Mouse (Mus musculus) neural tube, embryonic 13.5 days (tissue): ENCODE data around the gene Slc35g1. TPM values are rescaled to one million over a fixed set of nuclear protein-coding genes. Genes with fewer than 3 reads are reported as not detected.
A peak's percentile ranks its signal among the peaks of the same experiment; 100 is the strongest.

ENCODE experiments used
- ATAC-seq: fragments of 200-750 bp; cut with Nextera tagmentation; 2 replicates; pipeline ENCODE4 v1.8.0; 2017; ENCODE audit warnings: low read depth, mild to moderate bottlenecking, moderate TSS enrichment, moderate library complexity
- H3K27ac ChIP-seq: fragments of 300-500 bp; sonication (generic); replicated peaks from 2 replicates; pipeline ENCODE4 v1.5.1; 2015; ENCODE audit warnings: moderate library complexity, mild to moderate bottlenecking, inconsistent platforms
- H3K27me3 ChIP-seq: fragments of 300-500 bp; sonication (generic); 2 replicates; pipeline ENCODE4 v1.6.1; 2015; ENCODE audit warnings: mild to moderate bottlenecking, inconsistent platforms
- H3K36me3 ChIP-seq: fragments of 300-500 bp; sonication (generic); 2 replicates; pipeline ENCODE4 v1.6.1; 2015; ENCODE audit warnings: mild to moderate bottlenecking, inconsistent platforms
- H3K4me1 ChIP-seq: fragments of 300-500 bp; sonication (generic); replicated peaks from 2 replicates; pipeline ENCODE4 v1.6.1; 2015; ENCODE audit warnings: inconsistent platforms
- H3K4me2 ChIP-seq: fragments of 300-500 bp; sonication (generic); 2 replicates; pipeline ENCODE4 v1.6.1; 2015; ENCODE audit warnings: inconsistent platforms, mild to moderate bottlenecking, moderate library complexity
- H3K4me3 ChIP-seq: fragments of 300-500 bp; sonication (generic); 2 replicates; pipeline ENCODE4 v1.5.1; 2015; ENCODE audit warnings: mild to moderate bottlenecking, inconsistent platforms
- H3K9ac ChIP-seq: fragments of 300-500 bp; sonication (generic); 2 replicates; pipeline ENCODE4 v1.6.1; 2015; ENCODE audit warnings: moderate library complexity, mild to moderate bottlenecking, inconsistent platforms
- H3K9me3 ChIP-seq: fragments of 300-500 bp; sonication (generic); 2 replicates; pipeline ENCODE4 v1.6.1; 2016; ENCODE audit warnings: inconsistent platforms
- WGBS: fragments of 180-500 bp; shearing (Covaris S2); methylation state at CpG from one replicate; pipeline ENCODE4 v1.1.7; 2015; 5-methylcytosine and 5-hydroxymethylcytosine counted together
- polyA plus RNA-seq: library from polyadenylated mRNA; unstranded; fragments of >200 nt; fragmentation: Nextera tagmentation; extraction: Ambion mirVana; gene quantifications from 2 replicates; pipeline ENCODE4 v1.2.1, GENCODE M21; 2015

The Slc35g1 gene
- polyA plus RNA-seq, 1 experiment from 2014 or later: 0.84 TPM

DNA sequence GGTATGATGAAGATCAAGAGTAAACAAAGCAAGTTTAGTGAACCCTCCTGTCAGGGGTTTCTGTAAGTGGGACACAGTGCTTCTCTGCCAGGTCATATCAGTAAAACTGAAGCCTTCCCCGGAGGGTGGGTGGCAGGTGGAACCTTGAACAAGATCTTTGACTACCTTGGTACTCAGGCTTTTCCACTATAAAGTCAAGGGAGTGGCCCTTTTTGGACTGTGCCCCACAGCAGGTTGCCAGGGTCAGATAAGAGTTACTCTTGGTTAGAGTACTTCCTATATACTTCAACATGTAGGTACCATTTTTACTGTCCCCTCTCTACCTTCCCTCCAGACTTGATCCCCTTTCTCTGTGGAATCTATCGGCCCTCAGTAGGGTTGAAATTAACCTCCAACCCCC is 5.1 kb downstream of the Slc35g1 start:
- Histone ChIP-seq H3K27me3 (no peaks in the 10 kb centered on the region), H3K4me3 (no peak overlapping the region), H3K36me3 (0 out of 2 replicates have a peak, but pooled peaks cover 6% of the 10 kb centered on the region), H3K9me3 (no peaks in the 10 kb centered on the region), H3K27ac (no peak overlapping the region), H3K9ac (no peak overlapping the region), H3K4me2 (no peak overlapping the region), H3K4me1 (peaks cover 9% of the 10 kb centered on the region)
- no peak for ATAC-seq
- WGBS: 87% methylated on average over 2 of the region's 2 CpGs

- no peak for ATAC-seq
- WGBS: 94% methylated on average over 2 of the region's 2 CpGs
These were observed 5.6 kb downstream of the Slc35g1 start for GRCm38 (mm10) chr19:38401416-38401815.

DNA sequence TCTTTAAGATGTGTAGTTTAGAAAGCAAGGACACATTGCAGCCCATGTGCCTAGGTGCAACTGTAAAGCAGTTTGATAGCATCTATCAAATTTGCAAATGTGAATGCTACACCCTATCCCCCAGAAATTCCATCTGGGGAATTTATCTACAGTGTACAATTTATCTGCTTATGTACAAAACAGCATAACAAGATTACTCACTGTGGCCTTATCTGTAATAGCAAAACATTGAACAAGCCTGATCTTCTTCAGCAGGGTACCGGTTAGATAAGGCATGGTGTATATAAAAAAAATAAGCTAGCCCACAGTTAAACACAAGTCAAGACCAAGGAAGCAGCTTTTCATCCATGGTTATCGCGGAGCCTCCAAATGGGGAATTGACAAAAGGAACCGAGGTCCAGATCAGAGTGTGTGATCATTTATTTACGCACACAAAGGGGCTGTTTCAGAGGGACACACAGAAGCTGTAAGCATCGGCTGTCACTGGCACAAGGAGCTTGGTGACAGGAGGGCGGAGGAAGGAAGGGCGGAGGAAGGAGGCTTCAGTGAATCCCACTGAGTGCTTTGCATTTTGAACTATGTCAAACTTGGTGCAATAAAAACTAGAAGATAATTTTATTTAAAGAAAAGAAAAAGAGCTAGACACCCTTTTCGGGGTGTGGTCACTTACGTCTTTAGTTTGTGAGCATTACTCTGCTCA is 14.7 kb downstream of the Slc35g1 start:
- no peaks in the 10 kb centered on the region for H3K36me3 ChIP-seq
- ATAC-seq: no peak
- no peaks in the 10 kb centered on the region for H3K4me1 ChIP-seq
- H3K4me2 ChIP-seq: no peak overlapping the region
- H3K4me3 ChIP-seq: no peak overlapping the region
- H3K27ac ChIP-seq: no peak overlapping the region
- H3K9me3 ChIP-seq: no peaks in the 10 kb centered on the region
- 78% methylated on average over 10 of the region's 10 CpGs for WGBS
- H3K9ac ChIP-seq: no peak overlapping the region
- no peaks in the 10 kb centered on the region for H3K27me3 ChIP-seq

More at GRCm38 (mm10) chr19:38401416-38401815, 5.6 kb downstream of the Slc35g1 start:
- Histone ChIP-seq H3K4me1 (peaks cover 7% of the 10 kb centered on the region), H3K9ac (no peak overlapping the region), H3K4me2 (no peak overlapping the region), H3K27ac (no peak overlapping the region), H3K9me3 (no peaks in the 10 kb centered on the region), H3K27me3 (no peaks in the 10 kb centered on the region), H3K36me3 (0 out of 2 replicates have a peak, but pooled peaks cover 6% of the 10 kb centered on the region), H3K4me3 (no peak overlapping the region)

DNA sequence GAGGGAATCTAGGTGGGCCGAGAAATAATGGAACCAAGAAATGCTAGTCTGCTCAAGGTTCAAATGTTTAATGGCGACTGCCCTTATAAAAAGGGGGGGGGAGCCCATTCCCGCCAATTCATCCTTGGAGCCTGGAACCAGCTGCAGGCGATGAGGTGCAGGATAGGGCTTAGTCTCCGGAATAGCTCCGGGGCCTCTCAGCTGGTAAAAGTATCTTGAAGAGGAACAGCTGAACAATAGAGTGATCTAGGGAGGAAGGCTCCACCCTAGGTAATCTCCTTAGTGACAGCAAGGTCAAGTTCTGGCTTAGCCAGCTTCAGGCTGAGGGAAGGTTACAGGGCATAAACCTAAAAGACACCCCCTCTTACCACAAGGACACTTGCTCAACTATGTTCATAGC is 18.1 kb downstream of the Slc35g1 start:
- Histone ChIP-seq H3K4me2 (no peak overlapping the region), H3K4me3 (no peak overlapping the region), H3K27ac (no peak overlapping the region), H3K4me1 (peaks cover 2% of the 10 kb centered on the region; the same call in 1 of the 2 replicates), H3K9ac (no peak overlapping the region), H3K9me3 (no peaks in the 10 kb centered on the region), H3K27me3 (no peaks in the 10 kb centered on the region), H3K36me3 (no peaks in the 10 kb centered on the region)
- ATAC-seq: no peak
- WGBS: 89% methylated on average over 6 of the region's 6 CpGs

GRCm38 (mm10) chr19:38418819-38419423 is 23.1 kb downstream of the Slc35g1 start:
- Histone ChIP-seq H3K4me2 (no peak overlapping the region), H3K36me3 (no peaks in the 10 kb centered on the region), H3K27me3 (no peaks in the 10 kb centered on the region), H3K4me1 (peaks cover 5% of the 10 kb centered on the region; the same call in 1 of the 2 replicates), H3K27ac (no peak overlapping the region), H3K9me3 (no peaks in the 10 kb centered on the region), H3K4me3 (no peak overlapping the region), H3K9ac (no peak overlapping the region)
- 51% methylated on average over 4 of the region's 4 CpGs for WGBS
- peak; percentile 40; the same call in 1 of the 2 replicates for ATAC-seq

- no peaks in the 10 kb centered on the region for H3K36me3 ChIP-seq
- ATAC-seq: no peak
- 81% methylated on average over 4 of the region's 4 CpGs for WGBS
These were observed 25.0 kb downstream of the Slc35g1 start for GRCm38 (mm10) chr19:38420751-38421295.

GRCm38 (mm10) chr19:38421436-38421835 is 25.7 kb downstream of the Slc35g1 start:
- Histone ChIP-seq H3K27ac (no peak overlapping the region), H3K4me1 (peaks cover 5% of the 10 kb centered on the region; the same call in 1 of the 2 replicates), H3K4me2 (no peak overlapping the region), H3K36me3 (no peaks in the 10 kb centered on the region), H3K9ac (no peak overlapping the region), H3K9me3 (no peaks in the 10 kb centered on the region), H3K4me3 (no peak overlapping the region), H3K27me3 (no peaks in the 10 kb centered on the region)
- 65% methylated on average over 7 of the region's 7 CpGs for WGBS
- ATAC-seq: no peak

More at GRCm38 (mm10) chr19:38420751-38421295, 25.0 kb downstream of the Slc35g1 start:
- peaks cover 5% of the 10 kb centered on the region; the same call in 1 of the 2 replicates for H3K4me1 ChIP-seq
- no peak overlapping the region for H3K9ac ChIP-seq
- no peak overlapping the region for H3K27ac ChIP-seq
- H3K27me3 ChIP-seq: no peaks in the 10 kb centered on the region
- no peak overlapping the region for H3K4me3 ChIP-seq
- H3K9me3 ChIP-seq: no peaks in the 10 kb centered on the region
- no peak overlapping the region for H3K4me2 ChIP-seq

DNA sequence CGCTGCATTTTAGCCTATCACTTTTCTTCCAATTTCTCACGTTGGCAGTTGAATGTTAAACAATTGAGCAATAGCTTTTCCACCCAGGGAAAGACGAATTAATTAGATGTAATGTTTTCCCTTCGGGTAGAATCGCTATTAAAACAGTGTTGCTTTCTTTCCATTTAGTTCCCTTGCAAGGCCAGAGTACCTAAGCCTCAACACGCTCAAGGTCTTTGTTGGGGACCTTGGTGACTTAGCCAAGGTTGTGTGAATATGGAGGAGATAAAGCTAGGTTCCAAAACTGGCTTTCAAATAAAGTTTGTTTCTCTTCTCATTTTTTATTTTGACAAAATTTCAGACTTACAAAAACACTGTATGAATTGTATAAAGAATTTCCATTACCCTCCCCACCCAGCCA is 27.1 kb downstream of the Slc35g1 start:
- Histone ChIP-seq H3K27ac (no peak overlapping the region), H3K4me1 (peaks cover 5% of the 10 kb centered on the region; the same call in 1 of the 2 replicates), H3K36me3 (no peaks in the 10 kb centered on the region), H3K4me3 (no peak overlapping the region), H3K9ac (no peak overlapping the region), H3K27me3 (no peaks in the 10 kb centered on the region), H3K4me2 (no peak overlapping the region), H3K9me3 (no peaks in the 10 kb centered on the region)
- 53% methylated on average over 6 of the region's 6 CpGs for WGBS
- ATAC-seq: no peak

DNA sequence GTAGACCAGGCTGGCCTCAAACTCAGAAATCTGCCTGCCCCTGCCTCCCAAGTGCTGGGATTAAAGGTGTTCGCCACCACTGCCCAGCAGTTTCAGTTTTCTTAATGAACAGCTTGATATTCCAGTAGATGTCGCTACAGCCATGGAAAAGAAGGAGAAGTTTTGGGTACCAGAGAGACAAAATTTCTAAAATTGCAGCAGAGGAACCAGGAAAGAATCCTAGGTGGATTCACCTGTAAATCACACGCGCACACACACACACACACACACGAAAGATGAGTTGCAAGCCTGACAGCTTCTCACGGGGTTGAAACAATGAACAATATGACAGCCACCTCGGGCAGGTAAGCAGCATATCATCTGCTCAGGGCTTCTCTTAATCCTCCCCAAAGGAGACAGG is 28.1 kb downstream of the Slc35g1 start:
- no peaks in the 10 kb centered on the region for H3K36me3 ChIP-seq
- whole genome bisulfite sequencing: 47% methylated on average over 7 of the region's 7 CpGs
- no peak overlapping the region for H3K9ac ChIP-seq
- no peak overlapping the region for H3K27ac ChIP-seq
- peaks cover 3% of the 10 kb centered on the region; the same call in 1 of the 2 replicates for H3K4me1 ChIP-seq
- H3K27me3 ChIP-seq: no peaks in the 10 kb centered on the region
- H3K4me3 ChIP-seq: no peak overlapping the region
- no peak for ATAC-seq
- H3K9me3 ChIP-seq: no peaks in the 10 kb centered on the region
- no peak overlapping the region for H3K4me2 ChIP-seq

- Histone ChIP-seq H3K27me3 (no peaks in the 10 kb centered on the region), H3K4me2 (no peak overlapping the region), H3K27ac (no peak overlapping the region), H3K9ac (no peak overlapping the region), H3K9me3 (no peaks in the 10 kb centered on the region), H3K4me3 (no peak overlapping the region), H3K4me1 (no peaks in the 10 kb centered on the region), H3K36me3 (no peaks in the 10 kb centered on the region)
- WGBS: 79% methylated on average over 7 of the region's 7 CpGs
- ATAC-seq: no peak
These were observed 28.8 kb downstream of the Slc35g1 start for GRCm38 (mm10) chr19:38424581-38424980.

DNA sequence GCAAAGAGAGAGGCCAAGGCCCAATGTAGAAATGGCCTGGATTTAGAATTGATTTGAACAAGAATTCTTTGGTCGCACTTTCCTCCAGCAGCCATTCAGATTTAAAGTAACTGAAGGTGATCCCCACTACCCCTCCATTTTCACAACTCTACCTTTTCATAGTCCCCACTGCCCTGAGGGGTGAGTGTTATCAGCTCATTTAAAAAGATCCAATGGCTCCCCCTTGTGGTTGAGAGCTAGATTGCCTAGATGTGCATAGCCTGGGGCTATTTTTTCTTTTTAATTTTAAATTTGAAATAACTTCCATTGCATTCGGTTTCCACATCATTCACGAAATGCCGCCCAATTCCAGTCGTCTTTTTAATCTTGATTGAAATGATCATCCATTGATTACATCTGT is 33.5 kb downstream of the Slc35g1 start:
- H3K9me3 ChIP-seq: no peaks in the 10 kb centered on the region
- H3K27ac ChIP-seq: no peak overlapping the region
- WGBS: 49% methylated on average over 5 of the region's 5 CpGs
- ATAC-seq: no peak
- H3K4me2 ChIP-seq: no peak overlapping the region
- no peaks in the 10 kb centered on the region for H3K27me3 ChIP-seq
- no peak overlapping the region for H3K4me3 ChIP-seq
- H3K9ac ChIP-seq: no peak overlapping the region
- H3K36me3 ChIP-seq: no peaks in the 10 kb centered on the region
- no peaks in the 10 kb centered on the region for H3K4me1 ChIP-seq

GRCm38 (mm10) chr19:38430475-38430874 is 34.7 kb downstream of the Slc35g1 start:
- Histone ChIP-seq H3K27me3 (no peaks in the 10 kb centered on the region), H3K4me2 (no peak overlapping the region), H3K9me3 (no peaks in the 10 kb centered on the region), H3K27ac (no peak overlapping the region), H3K4me1 (no peaks in the 10 kb centered on the region), H3K4me3 (no peak overlapping the region), H3K36me3 (no peaks in the 10 kb centered on the region), H3K9ac (no peak overlapping the region)
- no peak for ATAC-seq
- 83% methylated on average over 8 of the region's 8 CpGs for WGBS
